Mouse (Mus musculus) heart, postnatal 0 days (tissue): ENCODE measurements at regions not wholly inside any gene's neighbourhood (a gene's known extent, or its start where the extent isn't known, plus 50 kb on each side); places are given as distances from the start of the nearest gene placed in this dataset.
A peak's percentile ranks its signal among the peaks of the same experiment; 100 is the strongest.

ENCODE experiments used
- ATAC-seq: fragments of 200-750 bp; cut with Nextera tagmentation; 2 replicates; pipeline ENCODE4 v1.8.0; 2017; ENCODE audit warnings: low read depth, moderate number of reproducible peaks, moderate library complexity; ENCODE audit not compliant: insufficient read depth
- DNase-seq: peaks from one replicate; pipeline ENCODE4 v3.0.0-alpha.2; 2016; ENCODE audit warnings: low spot score
- H3K27ac ChIP-seq: fragments of 300-500 bp; sonication (generic); 2 replicates; pipeline ENCODE4 v1.5.1; 2014; ENCODE audit warnings: low read depth, mild to moderate bottlenecking
- H3K27me3 ChIP-seq: fragments of 300-500 bp; sonication (generic); 2 replicates; pipeline ENCODE4 v1.6.1; 2014; ENCODE audit warnings: low read length, mixed read lengths; ENCODE audit not compliant: control insufficient read depth, insufficient read depth
- H3K36me3 ChIP-seq: fragments of 300-500 bp; sonication (generic); replicated peaks from 2 replicates; pipeline ENCODE4 v1.6.1; 2014; ENCODE audit warnings: low read length, mixed read lengths; ENCODE audit not compliant: control insufficient read depth, insufficient read depth
- H3K4me1 ChIP-seq: fragments of 300-500 bp; sonication (generic); 2 replicates; pipeline ENCODE4 v1.6.1; 2014; ENCODE audit warnings: antibody characterized with exemption; ENCODE audit not compliant: control insufficient read depth, insufficient read depth
- H3K4me2 ChIP-seq: fragments of 300-500 bp; sonication (generic); 2 replicates; pipeline ENCODE4 v1.6.1; 2014; ENCODE audit warnings: low read depth, mild to moderate bottlenecking, low read length, moderate library complexity
- H3K4me3 ChIP-seq: fragments of 300-500 bp; sonication (generic); 2 replicates; pipeline ENCODE4 v1.5.1; 2014; ENCODE audit warnings: low read depth, low read length
- H3K9ac ChIP-seq: fragments of 300-500 bp; sonication (generic); replicated peaks from 2 replicates; pipeline ENCODE4 v1.6.1; 2014; ENCODE audit warnings: low read depth, low read length, mixed read lengths
- H3K9me3 ChIP-seq: fragments of 300-500 bp; sonication (generic); replicated peaks from 2 replicates; pipeline ENCODE4 v1.6.1; 2016; ENCODE audit warnings: low read length; ENCODE audit not compliant: control insufficient read depth
- CTCF ChIP-seq: IDR thresholded peaks from 2 replicates; pipeline ENCODE4 v1.5.1; 2016; ENCODE audit warnings: antibody characterized with exemption, control low read depth, low read depth
- EP300 ChIP-seq: IDR thresholded peaks from 2 replicates; pipeline ENCODE4 v1.6.1; 2016; ENCODE audit warnings: antibody characterized with exemption, low read depth
- WGBS: fragments of 180-500 bp; shearing (Covaris S2); extraction: QIAGEN DNeasy Blood & Tissue Kit; methylation state at CpG from one replicate; pipeline ENCODE4 v1.1.7; 2014; 5-methylcytosine and 5-hydroxymethylcytosine counted together

DNA sequence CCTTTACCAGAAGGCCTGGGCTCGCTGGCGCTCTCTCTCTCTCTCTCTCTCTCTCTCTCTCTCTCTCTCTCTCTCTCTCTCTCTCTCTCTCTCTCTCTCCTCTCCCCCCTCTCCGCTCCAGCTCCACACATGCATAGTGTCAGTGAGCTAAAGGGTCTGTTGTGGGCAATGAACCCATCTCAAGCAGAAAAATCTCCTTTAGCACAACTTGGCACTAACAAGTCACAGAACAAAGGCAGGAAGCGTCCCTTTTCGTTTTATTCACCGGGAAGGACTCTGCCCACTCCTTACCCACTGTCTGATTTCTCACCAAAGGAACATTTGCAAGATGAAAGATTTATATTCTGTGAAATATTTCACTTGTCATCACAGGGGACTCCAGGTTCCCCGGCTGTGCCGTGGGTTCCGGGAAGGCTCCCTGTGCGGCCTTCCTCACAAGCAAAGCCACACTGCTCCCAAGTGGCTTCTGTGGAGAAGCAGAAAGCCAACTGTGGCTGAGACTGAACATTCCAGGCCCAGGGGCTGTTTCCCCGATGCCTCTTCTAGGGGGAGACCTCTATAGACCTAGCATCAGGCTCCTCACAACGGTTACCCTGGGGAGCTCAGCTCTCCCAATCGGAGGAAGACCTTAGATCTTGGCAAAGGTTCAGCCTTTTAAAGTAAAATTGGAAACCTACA is 253.2 kb upstream of the Spred2 start:
- no peaks in the 10 kb centered on the region for H3K4me1 ChIP-seq
- H3K9ac ChIP-seq, result no peak overlapping the region
- H3K27ac ChIP-seq, result no peak overlapping the region
- TF ChIP-seq EP300 (no peak), CTCF (peak; percentile 66)
- no peak overlapping the region for H3K4me2 ChIP-seq
- H3K27me3 ChIP-seq, result no peaks in the 10 kb centered on the region
- H3K36me3 ChIP-seq, result no peaks in the 10 kb centered on the region
- no peak; the same call in 1 of the 2 replicates for ATAC-seq
- H3K9me3 ChIP-seq, result no peaks in the 10 kb centered on the region
- WGBS, result 34% methylated on average over 13 of the region's 13 CpGs
- DNase-seq, result peak; percentile 57
- no peak overlapping the region for H3K4me3 ChIP-seq

DNA sequence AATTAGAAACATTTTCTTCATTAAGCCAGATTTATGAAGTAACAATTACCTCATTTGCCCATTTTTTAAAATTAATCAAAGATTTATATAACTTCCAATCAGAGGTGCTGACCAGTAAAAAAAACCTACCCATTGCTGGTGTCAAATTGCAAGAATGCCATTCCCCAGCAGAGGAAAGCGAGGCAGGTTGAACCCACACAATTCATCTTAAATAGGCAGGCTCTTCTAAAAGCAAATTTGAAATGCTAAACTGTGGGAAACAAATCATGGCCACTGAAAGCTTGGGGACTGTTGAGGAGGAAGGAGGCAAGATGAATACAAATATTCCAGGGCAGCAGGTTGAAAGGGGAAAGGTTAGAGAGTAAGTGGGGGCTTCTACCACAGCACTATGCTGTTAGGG is 251.2 kb upstream of the Spred2 start:
- H3K4me2 ChIP-seq, result no peak overlapping the region
- H3K9ac ChIP-seq, result no peak overlapping the region
- no peak overlapping the region for H3K27ac ChIP-seq
- H3K4me1 ChIP-seq, result no peaks in the 10 kb centered on the region
- ATAC-seq (no peak), DNase-seq (no peak)
- H3K9me3 ChIP-seq, result no peaks in the 10 kb centered on the region
- no peak overlapping the region for H3K4me3 ChIP-seq
- 82% methylated on average over 1 of the region's 1 CpGs for WGBS
- H3K27me3 ChIP-seq, result no peaks in the 10 kb centered on the region
- no peaks in the 10 kb centered on the region for H3K36me3 ChIP-seq
- TF ChIP-seq EP300 (no peak), CTCF (no peak)

DNA sequence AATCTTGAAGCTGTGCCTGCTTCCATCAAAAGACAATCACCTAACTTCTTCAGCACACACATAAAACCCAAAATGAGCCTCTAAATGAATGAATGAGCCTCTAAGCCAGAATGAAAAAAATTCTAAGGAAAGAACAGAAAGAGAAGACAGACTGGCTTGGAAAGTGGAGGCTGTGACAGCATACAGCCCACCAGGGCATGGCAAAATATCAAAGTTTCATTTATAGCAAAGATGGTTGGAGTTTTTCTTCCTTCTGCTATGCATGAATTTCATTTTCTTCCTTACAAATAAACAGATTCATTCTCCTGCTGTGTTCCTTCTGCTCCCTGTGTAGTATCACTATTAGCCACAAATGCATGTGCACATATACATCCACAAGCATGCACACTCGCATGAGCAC is 247.7 kb upstream of the Spred2 start:
- TF ChIP-seq CTCF, result no peak
- 79% methylated on average over 1 of the region's 1 CpGs for WGBS
- ATAC-seq, result no peak

DNA sequence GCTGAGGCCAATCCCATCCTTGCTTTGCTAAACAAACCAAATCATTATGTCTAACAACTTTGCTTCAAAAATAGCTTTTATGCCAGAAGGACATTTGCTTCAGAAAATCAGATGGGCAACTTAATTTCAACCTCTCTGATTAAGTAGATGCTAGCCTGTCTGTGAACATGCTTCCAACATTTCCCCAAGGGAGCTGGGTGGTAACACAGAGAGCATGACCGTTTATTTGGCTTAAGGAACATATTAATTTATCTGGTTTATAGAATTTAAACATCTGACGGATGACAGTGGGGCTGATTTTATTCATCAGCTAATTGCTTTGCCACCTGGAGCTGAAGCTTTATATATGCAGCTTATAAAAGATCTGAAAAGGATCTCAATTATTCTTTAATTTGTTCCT is 245.1 kb upstream of the Spred2 start:
- Histone ChIP-seq H3K4me2 (no peak overlapping the region), H3K9me3 (no peaks in the 10 kb centered on the region), H3K4me1 (no peaks in the 10 kb centered on the region), H3K36me3 (no peaks in the 10 kb centered on the region), H3K27me3 (no peaks in the 10 kb centered on the region), H3K27ac (no peak overlapping the region), H3K4me3 (no peak overlapping the region), H3K9ac (no peak overlapping the region)
- ATAC-seq (no peak), DNase-seq (no peak)
- no peak for TF ChIP-seq EP300
- TF ChIP-seq CTCF, result no peak
- WGBS, result 73% methylated on average over 2 of the region's 2 CpGs

More for the DNA sequence above, 247.7 kb upstream of the Spred2 start:
- no peak for DNase-seq
- Histone ChIP-seq H3K36me3 (no peaks in the 10 kb centered on the region), H3K27ac (no peak overlapping the region), H3K9ac (no peak overlapping the region), H3K27me3 (no peaks in the 10 kb centered on the region), H3K4me2 (no peak overlapping the region), H3K4me3 (no peak overlapping the region), H3K9me3 (no peaks in the 10 kb centered on the region), H3K4me1 (no peaks in the 10 kb centered on the region)

DNA sequence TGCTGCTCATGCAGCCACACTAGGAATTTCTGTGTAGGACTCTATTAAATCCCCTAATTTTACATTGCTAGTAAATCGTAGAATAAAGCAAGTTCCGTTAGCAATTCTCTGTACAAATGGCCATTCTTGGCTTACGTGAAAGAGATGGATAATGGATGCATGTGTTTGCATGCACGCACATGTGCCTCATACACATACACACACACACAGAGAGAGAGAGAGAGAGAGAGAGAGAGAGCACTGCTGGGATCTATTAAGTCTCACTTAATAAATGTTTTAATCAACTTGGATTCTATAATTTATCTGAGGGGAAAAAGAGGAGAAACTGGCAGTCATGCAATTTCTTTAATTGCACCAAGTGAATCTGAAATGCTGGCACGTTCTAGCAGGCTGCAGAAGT is 244.5 kb upstream of the Spred2 start:
- 82% methylated on average over 5 of the region's 5 CpGs for WGBS
- H3K27me3 ChIP-seq, result no peaks in the 10 kb centered on the region
- no peaks in the 10 kb centered on the region for H3K4me1 ChIP-seq
- TF ChIP-seq CTCF, result no peak
- TF ChIP-seq EP300, result no peak
- DNase-seq, result no peak
- no peak overlapping the region for H3K4me3 ChIP-seq
- no peak overlapping the region for H3K27ac ChIP-seq
- no peak overlapping the region for H3K9ac ChIP-seq
- no peaks in the 10 kb centered on the region for H3K36me3 ChIP-seq
- ATAC-seq, result no peak
- H3K9me3 ChIP-seq, result no peaks in the 10 kb centered on the region
- no peak overlapping the region for H3K4me2 ChIP-seq

DNA sequence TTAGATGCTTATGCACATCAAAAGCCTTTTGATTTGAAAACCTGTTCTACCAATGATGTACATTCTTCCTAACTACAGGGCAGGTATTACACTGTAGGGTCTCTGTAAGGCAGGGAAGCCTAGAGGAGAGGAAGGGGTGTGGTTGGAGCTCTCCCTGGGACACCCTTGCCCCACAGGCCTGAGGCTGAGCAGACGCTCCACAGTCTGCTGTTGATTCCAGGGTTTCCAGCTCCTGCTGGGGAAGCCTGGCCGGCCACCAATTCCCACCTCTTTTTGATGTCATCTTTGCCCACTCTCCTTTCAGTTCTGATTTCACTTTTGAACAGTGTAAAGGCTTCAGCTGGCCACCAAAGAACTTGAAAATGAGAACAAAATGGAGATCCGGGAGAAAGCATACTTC is 223.0 kb upstream of the Spred2 start:
- H3K9ac ChIP-seq, result no peak overlapping the region
- no peaks in the 10 kb centered on the region for H3K4me1 ChIP-seq
- H3K4me2 ChIP-seq, result no peak overlapping the region
- ATAC-seq (no peak), DNase-seq (no peak)
- no peaks in the 10 kb centered on the region for H3K36me3 ChIP-seq
- no peak overlapping the region for H3K4me3 ChIP-seq
- WGBS, result 54% methylated on average over 3 of the region's 3 CpGs
- H3K27me3 ChIP-seq, result 0 out of 2 replicates have a peak, but pooled peaks cover 4% of the 10 kb centered on the region
- TF ChIP-seq EP300 (no peak), CTCF (no peak)
- no peak overlapping the region for H3K27ac ChIP-seq
- no peaks in the 10 kb centered on the region for H3K9me3 ChIP-seq
